Mouse (Mus musculus): ENCODE results near the gene Pum1. TPM values are rescaled to one million over a fixed set of nuclear protein-coding genes. Genes with fewer than 3 reads are reported as not detected.
A peak's percentile ranks its signal among the peaks of the same experiment; 100 is the strongest.
"Not testable (repeated sequence)": the region's sequence is repeated elsewhere in the genome, so short reads cannot be mapped to it uniquely, and the experiment has no call there.

Gene Pum1
- 100 to 1,000 TPM; 122 to 125 TPM for total RNA-seq (2021)
- long read RNA-seq, experiment 1, full-length matches to known transcripts: 9 of 44 reads
- long read RNA-seq, experiment 1, partial matches to known transcripts: 6 of 44 reads
- long read RNA-seq, experiment 1, other reads (novel, unspliced or antisense): 29 of 44 reads
- long read RNA-seq, experiment 2, full-length matches to known transcripts: 27 of 93 reads
- long read RNA-seq, experiment 2, partial matches to known transcripts: 24 of 93 reads
- long read RNA-seq, experiment 2, other reads (novel, unspliced or antisense): 42 of 93 reads

DNA sequence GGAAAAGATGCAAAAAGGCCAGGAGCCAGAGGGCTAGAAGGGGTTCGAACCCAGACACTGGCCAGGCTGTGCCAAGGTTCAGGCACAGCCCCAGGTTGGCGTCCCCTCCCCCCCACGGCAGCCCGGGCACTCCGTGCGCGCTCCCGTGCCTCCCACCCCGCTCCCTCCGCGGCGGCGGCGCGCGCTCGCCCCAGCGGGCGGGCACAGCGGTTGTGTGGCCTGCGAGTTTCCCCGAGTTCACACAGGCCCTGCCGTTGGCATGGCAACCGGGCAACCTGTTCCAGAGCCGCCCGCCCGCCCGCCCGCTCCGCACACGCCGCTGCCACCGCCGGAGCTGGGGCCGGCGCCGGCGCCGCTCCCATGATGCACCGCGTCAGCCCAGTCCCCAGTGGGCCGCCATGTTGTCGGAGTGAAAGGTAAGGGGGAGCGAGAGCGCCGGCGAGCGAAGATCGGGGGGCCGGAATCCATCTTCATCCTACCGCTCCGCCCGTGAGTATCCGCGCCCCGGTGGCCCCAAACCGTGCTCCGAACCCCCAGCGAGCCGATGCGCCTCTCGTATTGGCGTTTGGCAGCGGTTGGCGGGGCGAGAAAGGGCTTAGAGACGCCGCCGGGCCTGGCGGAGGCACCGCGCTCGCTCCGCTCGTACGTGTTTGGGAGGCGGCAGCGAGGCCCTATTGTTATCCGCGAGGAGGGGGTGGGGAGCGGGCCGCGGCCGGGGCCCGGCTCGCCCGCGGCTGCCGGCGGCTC is at the start of gene Pum1:
Pum1 (plus strand) TSS at position 343 of the 747 bp plus-strand sequence.
- peak within 1 kb of the TSS; percentile 97 for H3K27ac ChIP-seq
- peak; percentile 86 to 87 for DNase-seq (ENCODE audit: low spot score in 2 of 2)
- H3K4me3 ChIP-seq: peak within 1 kb of the TSS; percentile 82
- no peak for TF ChIP-seq CTCF (conservative IDR thresholded peaks at IDR 0.05)

GRCm38 (mm10) chr4:130629391-130629790 is 33.7 kb upstream of the Pum1 start:
- no peak for TF ChIP-seq CTCF (conservative IDR thresholded peaks at IDR 0.05)
- no peak for DNase-seq (ENCODE audit: low spot score in 2 of 2)
- H3K27ac ChIP-seq: peak overlapping the region; percentile 23; the same call in 1 of the 2 replicates
- peak overlapping the region; percentile 46 for H3K4me3 ChIP-seq

- DNase-seq (ENCODE audit: low spot score in 2 of 2): no peak
- TF ChIP-seq CTCF (conservative IDR thresholded peaks at IDR 0.05): no peak
- no peak overlapping the region for H3K27ac ChIP-seq
- H3K4me3 ChIP-seq: no peak overlapping the region
Observed at GRCm38 (mm10) chr4:130630232-130630847, 32.8 kb upstream of the Pum1 start.

DNA sequence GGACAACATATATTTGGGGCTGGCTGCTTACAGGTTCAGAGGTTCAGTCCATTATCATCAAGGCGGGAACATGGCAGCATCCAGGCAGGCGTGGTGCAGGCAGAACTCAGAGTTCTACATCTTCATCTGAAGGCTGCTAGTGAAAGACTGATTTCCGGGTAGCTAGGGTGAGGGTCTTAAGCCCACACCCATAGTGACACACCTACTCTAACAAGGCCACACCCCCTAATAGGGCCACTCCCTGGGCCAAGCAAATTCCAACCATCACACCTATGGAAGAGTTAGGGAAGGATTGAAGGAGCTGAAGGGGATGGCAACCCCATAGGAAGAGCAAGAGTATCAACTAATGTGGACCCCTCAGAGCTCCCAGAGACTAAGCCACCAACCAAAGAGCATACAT is 28.0 kb upstream of the Pum1 start:
- not testable (repeated sequence) for DNase-seq (ENCODE audit: low spot score in 2 of 2); H3K4me3 ChIP-seq; H3K27ac ChIP-seq

DNA sequence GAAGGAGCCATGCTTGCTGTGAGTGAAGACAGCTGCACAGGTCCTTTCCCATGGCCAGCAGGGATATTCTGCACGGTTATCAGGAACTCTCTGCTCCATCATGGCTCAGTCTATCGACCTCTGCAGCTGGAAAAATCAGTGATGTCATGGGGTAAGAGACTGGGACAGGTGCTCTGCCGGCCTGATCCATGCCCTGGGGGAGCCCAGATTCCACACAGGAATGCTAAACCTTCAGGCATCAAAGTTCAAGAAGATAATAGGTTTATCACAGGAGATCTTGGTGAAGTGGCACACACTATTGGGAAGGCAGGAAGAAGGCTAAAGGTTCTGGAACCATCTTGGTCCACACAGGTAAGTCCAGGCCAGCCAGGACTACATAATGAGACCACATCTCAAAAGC is 26.4 kb upstream of the Pum1 start:
- Histone ChIP-seq H3K4me3 (no peak overlapping the region), H3K27ac (no peak overlapping the region)
- no peak for TF ChIP-seq CTCF (conservative IDR thresholded peaks at IDR 0.05)
- no peak for DNase-seq (ENCODE audit: low spot score in 2 of 2)

DNA sequence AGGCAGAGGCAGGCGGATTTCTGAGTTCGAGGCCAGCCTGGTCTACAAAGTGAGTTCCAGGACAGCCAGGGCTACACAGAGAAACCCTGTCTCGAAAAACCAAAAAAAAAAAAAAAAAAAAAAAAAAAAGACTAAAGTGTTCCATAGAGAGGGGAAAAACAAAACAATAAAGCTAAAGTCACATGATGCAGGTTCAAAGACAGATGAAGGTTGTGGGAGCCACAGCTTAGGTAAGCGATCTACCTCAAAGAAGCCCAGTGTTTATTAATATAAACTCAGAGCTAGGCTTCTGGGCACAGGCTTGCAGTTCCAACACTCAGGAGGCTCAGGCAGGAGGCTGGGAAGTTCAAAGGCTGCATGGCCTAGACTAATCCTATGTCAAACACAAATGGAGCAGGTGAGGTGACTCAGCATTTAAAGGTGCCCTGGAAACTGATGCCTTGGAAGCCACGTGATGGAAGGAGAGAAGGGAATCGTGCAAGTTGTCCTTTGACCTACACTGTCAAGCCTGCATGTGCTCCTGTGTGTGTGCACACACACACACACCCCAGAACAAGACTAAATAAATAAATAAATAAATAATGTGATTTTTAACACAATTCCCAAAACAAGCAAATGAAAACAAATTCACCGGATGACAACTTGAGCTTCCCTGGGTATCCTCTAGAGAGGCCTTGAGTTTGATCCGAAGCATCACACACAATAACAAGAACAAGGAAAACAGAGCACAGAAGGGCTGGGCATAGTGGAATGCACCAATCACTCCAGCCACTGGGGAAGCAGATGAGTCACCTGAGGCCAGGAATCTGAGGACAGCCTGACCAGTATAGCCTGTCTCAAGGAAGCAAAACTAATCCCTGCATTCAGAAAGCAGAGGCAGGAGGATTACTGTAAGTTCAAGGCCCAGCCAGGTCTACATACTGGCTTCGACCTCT is 25.4 kb upstream of the Pum1 start:
- no peak overlapping the region for H3K4me3 ChIP-seq
- no peak for TF ChIP-seq CTCF (conservative IDR thresholded peaks at IDR 0.05)
- H3K27ac ChIP-seq: no peak overlapping the region
- DNase-seq (ENCODE audit: low spot score in 2 of 2): no peak

GRCm38 (mm10) chr4:130640031-130640717 is 22.9 kb upstream of the Pum1 start:
- H3K27ac ChIP-seq: no peak overlapping the region
- no peak for TF ChIP-seq CTCF (conservative IDR thresholded peaks at IDR 0.05)
- no peak for DNase-seq (ENCODE audit: low spot score in 2 of 2)

DNA sequence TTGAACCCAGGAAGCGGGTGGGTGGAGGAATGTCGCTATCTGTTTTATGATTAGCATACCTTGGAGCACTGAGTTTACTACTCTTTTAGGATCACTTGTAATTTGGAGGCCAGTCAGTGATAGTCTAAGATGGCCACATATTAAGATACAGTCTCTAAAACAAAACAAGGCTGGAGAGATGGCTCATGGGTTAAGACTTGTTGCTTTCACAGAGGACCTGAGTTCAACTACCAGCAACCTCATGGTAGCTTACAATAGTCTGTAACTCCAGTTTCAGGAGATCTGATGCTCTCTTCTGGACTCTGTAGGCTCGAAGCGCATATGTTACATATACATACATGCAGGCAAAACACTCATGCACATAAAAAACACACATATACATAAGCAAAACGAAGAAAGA is 20.7 kb upstream of the Pum1 start:
- TF ChIP-seq CTCF (conservative IDR thresholded peaks at IDR 0.05): no peak
- H3K27ac ChIP-seq: no peak overlapping the region
- no peak overlapping the region for H3K4me3 ChIP-seq
- no peak for DNase-seq (ENCODE audit: low spot score in 2 of 2)

More at GRCm38 (mm10) chr4:130640031-130640717, 22.9 kb upstream of the Pum1 start:
- no peak overlapping the region for H3K4me3 ChIP-seq

- no peak for TF ChIP-seq CTCF (conservative IDR thresholded peaks at IDR 0.05)
- Histone ChIP-seq H3K4me3 (no peak overlapping the region), H3K27ac (no peak overlapping the region)
- DNase-seq (ENCODE audit: low spot score in 2 of 2): no peak
Observed at GRCm38 (mm10) chr4:130645426-130645825, 17.7 kb upstream of the Pum1 start.

GRCm38 (mm10) chr4:130651286-130651685 is 11.8 kb upstream of the Pum1 start:
- no peak for DNase-seq (ENCODE audit: low spot score in 2 of 2)
- TF ChIP-seq CTCF (conservative IDR thresholded peaks at IDR 0.05): no peak
- Histone ChIP-seq H3K4me3 (no peak overlapping the region), H3K27ac (no peak overlapping the region)

GRCm38 (mm10) chr4:130652546-130652945 is 10.6 kb upstream of the Pum1 start:
- Histone ChIP-seq H3K4me3 (no peak overlapping the region), H3K27ac (no peak overlapping the region)
- TF ChIP-seq CTCF (conservative IDR thresholded peaks at IDR 0.05): no peak
- no peak for DNase-seq (ENCODE audit: low spot score in 2 of 2)
